Mouse (Mus musculus) cerebellum, adult 9-10 months (tissue): ENCODE results near the gene Tnfaip2.
A peak's percentile ranks its signal among the peaks of the same experiment; 100 is the strongest.

Source experiments
- DNase-seq: peaks from one replicate; pipeline ENCODE4 v3.0.0; 2022

Gene Tnfaip2

GRCm38 (mm10) chr12:111445890-111446613, 3.8 kb downstream of the Tnfaip2 start:
- no peak for DNase-seq

GRCm38 (mm10) chr12:111446745-111447144, 4.5 kb downstream of the Tnfaip2 start:
- DNase-seq = no peak

- no peak for DNase-seq
These were observed 5.1 kb downstream of the Tnfaip2 start for GRCm38 (mm10) chr12:111447350-111447749.

- no peak for DNase-seq
These were observed 5.9 kb downstream of the Tnfaip2 start for GRCm38 (mm10) chr12:111447898-111448760.

GRCm38 (mm10) chr12:111448931-111449705, 6.8 kb downstream of the Tnfaip2 start:
- no peak for DNase-seq

- DNase-seq = no peak
These were observed 8.1 kb downstream of the Tnfaip2 start for GRCm38 (mm10) chr12:111450359-111450758.

- DNase-seq = no peak
These were observed 9.3 kb downstream of the Tnfaip2 start for GRCm38 (mm10) chr12:111451561-111451960.

- no peak for DNase-seq
These were observed 11.8 kb downstream of the Tnfaip2 start for GRCm38 (mm10) chr12:111454021-111454420.

GRCm38 (mm10) chr12:111454543-111455280, 12.4 kb downstream of the Tnfaip2 start:
- DNase-seq = no peak

GRCm38 (mm10) chr12:111455311-111455846, 13.1 kb downstream of the Tnfaip2 start:
- no peak for DNase-seq

- DNase-seq = no peak
These were observed 13.6 kb downstream of the Tnfaip2 start for GRCm38 (mm10) chr12:111455860-111456259.

GRCm38 (mm10) chr12:111457742-111458141, 15.5 kb downstream of the Tnfaip2 start:
- DNase-seq = no peak

- no peak for DNase-seq
These were observed 21.3 kb downstream of the Tnfaip2 start for GRCm38 (mm10) chr12:111463570-111463969.

- no peak for DNase-seq
These were observed 24.1 kb downstream of the Tnfaip2 start for GRCm38 (mm10) chr12:111466369-111466768.

GRCm38 (mm10) chr12:111468206-111468605, 25.9 kb downstream of the Tnfaip2 start:
- no peak for DNase-seq

GRCm38 (mm10) chr12:111469507-111469906, 27.2 kb downstream of the Tnfaip2 start:
- peak; percentile 71 for DNase-seq

GRCm38 (mm10) chr12:111471119-111471518, 28.9 kb downstream of the Tnfaip2 start:
- DNase-seq = no peak

GRCm38 (mm10) chr12:111471721-111472120, 29.5 kb downstream of the Tnfaip2 start:
- no peak for DNase-seq

GRCm38 (mm10) chr12:111472886-111473285, 30.6 kb downstream of the Tnfaip2 start:
- DNase-seq = no peak

- DNase-seq = no peak
These were observed 32.1 kb downstream of the Tnfaip2 start for GRCm38 (mm10) chr12:111474384-111474783.

GRCm38 (mm10) chr12:111474893-111475643, 32.8 kb downstream of the Tnfaip2 start:
- DNase-seq = no peak
